Mouse (Mus musculus) MEL (cell line): ENCODE results near the gene Tjp1. TPM values are rescaled to one million over a fixed set of nuclear protein-coding genes. Genes with fewer than 3 reads are reported as not detected.

Source experiments
- DNase-seq: peaks from one replicate; pipeline ENCODE4 v3.0.0; 2011; ENCODE audit warnings: low read depth, low spot score
- H3K27ac ChIP-seq: 2 replicates; pipeline ENCODE4 v1.5.1; 2012; ENCODE audit warnings: low read depth, mild to moderate bottlenecking, control low read depth, low read length, moderate library complexity; ENCODE audit not compliant: control insufficient read depth
- H3K27me3 ChIP-seq, 2 experiments: fragments of 150-350 bp in 1 of 2; sonication (generic) in 1 of 2; 2 replicates each; pipeline ENCODE4 v1.6.1; 2012; ENCODE audit warnings: low read length in 2 of 2, mild to moderate bottlenecking in 2 of 2, improper control_type of control experiment in 1 of 2, moderate library complexity in 1 of 2; ENCODE audit not compliant: insufficient read depth in 2 of 2, control insufficient read depth in 1 of 2
- H3K36me3 ChIP-seq, 2 experiments: 2 replicates each; pipeline ENCODE4 v1.6.1; 2012 to 2014; ENCODE audit warnings: low read length in 2 of 2, improper control_type of control experiment in 1 of 2, inconsistent platforms in 1 of 2, mild to moderate bottlenecking in 1 of 2; ENCODE audit not compliant: insufficient read depth in 2 of 2, control insufficient read depth in 1 of 2
- H3K4me1 ChIP-seq, 2 experiments: fragments of 150-350 bp in 1 of 2; sonication (generic) in 1 of 2; 2 replicates each; pipeline ENCODE4 v1.6.1; 2012; ENCODE audit warnings: low read length in 2 of 2, improper control_type of control experiment in 1 of 2, mild to moderate bottlenecking in 1 of 2; ENCODE audit not compliant: insufficient read depth in 2 of 2, control insufficient read depth in 1 of 2
- H3K4me3 ChIP-seq, 2 experiments: fragments of 150-350 bp in 1 of 2; sonication (generic) in 1 of 2; 2 replicates each; pipeline ENCODE4 v1.5.1; 2012; ENCODE audit warnings: low read depth in 2 of 2, low read length in 2 of 2, mild to moderate bottlenecking in 2 of 2, moderate library complexity in 2 of 2, control low read depth in 1 of 2, improper control_type of control experiment in 1 of 2; ENCODE audit not compliant: control insufficient read depth in 1 of 2, insufficient read depth in 1 of 2
- H3K79me2 ChIP-seq: 2 replicates; pipeline ENCODE4 v1.6.1; 2012; ENCODE audit warnings: mild to moderate bottlenecking, low read length, moderate library complexity; ENCODE audit not compliant: control insufficient read depth, poor library complexity, insufficient read depth
- H3K9ac ChIP-seq: 2 replicates; pipeline ENCODE4 v1.6.1; 2012; ENCODE audit warnings: low read depth, mild to moderate bottlenecking, control low read depth, low read length, moderate library complexity; ENCODE audit not compliant: control insufficient read depth, poor library complexity, severe bottlenecking
- H3K9me3 ChIP-seq: fragments of 150-350 bp; sonication (generic); replicated peaks from 2 replicates; pipeline ENCODE4 v1.6.1; 2012; ENCODE audit warnings: mild to moderate bottlenecking, low read length, improper control_type of control experiment, moderate library complexity; ENCODE audit not compliant: insufficient read depth
- BHLHE40 ChIP-seq: IDR thresholded peaks from 2 replicates; pipeline ENCODE4 v1.6.1; 2012; ENCODE audit warnings: low read depth, mild to moderate bottlenecking, inconsistent platforms, low read length, improper control_type of control experiment, borderline replicate concordance
- CHD1 ChIP-seq: IDR thresholded peaks from 2 replicates; pipeline ENCODE4 v1.6.1; 2012; ENCODE audit warnings: low read depth, mild to moderate bottlenecking, inconsistent platforms, low read length, improper control_type of control experiment
- CHD2 ChIP-seq: IDR thresholded peaks from 2 replicates; pipeline ENCODE4 v1.6.1; 2011; ENCODE audit warnings: low read length, improper control_type of control experiment
- CTCF ChIP-seq, 3 experiments: IDR thresholded peaks in 2 of 3; conservative IDR thresholded peaks in 1 of 3; 2 replicates each; pipeline ENCODE4 v1.5.1; 2011 to 2012; ENCODE audit warnings: low read length in 3 of 3, low read depth in 2 of 3, mild to moderate bottlenecking in 2 of 3, improper control_type of control experiment in 1 of 3, inconsistent platforms in 1 of 3, mixed read lengths in 1 of 3, moderate library complexity in 1 of 3; ENCODE audit not compliant: control insufficient read depth in 1 of 3, insufficient read depth in 1 of 3, poor library complexity in 1 of 3, severe bottlenecking in 1 of 3
- ETS1 ChIP-seq: IDR thresholded peaks from 2 replicates; pipeline ENCODE4 v1.6.1; 2012; ENCODE audit warnings: low read depth, mild to moderate bottlenecking, inconsistent platforms, low read length, improper control_type of control experiment, moderate library complexity
- GABPA ChIP-seq: IDR thresholded peaks from 2 replicates; pipeline ENCODE4 v1.6.1; 2012; ENCODE audit warnings: low read depth, mild to moderate bottlenecking, inconsistent platforms, low read length, improper control_type of control experiment, moderate library complexity
- HCFC1 ChIP-seq: IDR thresholded peaks from 2 replicates; pipeline ENCODE4 v1.6.1; 2012; ENCODE audit warnings: low read depth, mild to moderate bottlenecking, inconsistent platforms, low read length, improper control_type of control experiment, moderate library complexity
- KAT2A ChIP-seq: conservative IDR thresholded peaks from 2 replicates; pipeline ENCODE4 v1.6.1; 2012; ENCODE audit warnings: low read depth, low read length, improper control_type of control experiment, inconsistent platforms
- MEF2A ChIP-seq: IDR thresholded peaks from 2 replicates; pipeline ENCODE4 v1.6.1; 2014; ENCODE audit warnings: low read depth, mild to moderate bottlenecking, inconsistent platforms, low read length, improper control_type of control experiment; ENCODE audit not compliant: poor library complexity, insufficient replicate concordance, severe bottlenecking; ENCODE audit errors: extremely low read depth
- MYB ChIP-seq: IDR thresholded peaks from 2 replicates; pipeline ENCODE4 v1.6.1; 2011; ENCODE audit warnings: mild to moderate bottlenecking, low read depth, low read length, improper control_type of control experiment
- MYC ChIP-seq: IDR thresholded peaks from 2 replicates; pipeline ENCODE4 v1.6.1; 2011; ENCODE audit warnings: low read depth, mild to moderate bottlenecking, low read length, improper control_type of control experiment, moderate library complexity
- NRF1 ChIP-seq: IDR thresholded peaks from 2 replicates; pipeline ENCODE4 v1.6.1; 2014; ENCODE audit warnings: low read depth, mild to moderate bottlenecking, inconsistent platforms, low read length, improper control_type of control experiment, moderate library complexity; ENCODE audit not compliant: poor library complexity, insufficient read depth, severe bottlenecking
- POLR2AphosphoS5 ChIP-seq: IDR thresholded peaks from 2 replicates; pipeline ENCODE4 v1.6.1; 2012; ENCODE audit warnings: low read depth, borderline replicate concordance, mild to moderate bottlenecking, inconsistent platforms, low read length, moderate library complexity, mixed read lengths
- TAL1 ChIP-seq: IDR thresholded peaks from 2 replicates; pipeline ENCODE4 v1.6.1; 2012; ENCODE audit warnings: mild to moderate bottlenecking, inconsistent platforms, low read length, moderate library complexity, mixed read lengths
- TBP ChIP-seq: IDR thresholded peaks from 2 replicates; pipeline ENCODE4 v1.8.0; 2011; ENCODE audit warnings: low read depth, low read length, improper control_type of control experiment
- UBTF ChIP-seq: IDR thresholded peaks from 2 replicates; pipeline ENCODE4 v1.6.1; 2012; ENCODE audit warnings: low read depth, mild to moderate bottlenecking, inconsistent platforms, low read length, improper control_type of control experiment, moderate library complexity, borderline replicate concordance; ENCODE audit not compliant: insufficient read depth
- USF1 ChIP-seq: IDR thresholded peaks from 2 replicates; pipeline ENCODE4 v1.6.1; 2014; ENCODE audit warnings: low read depth, mild to moderate bottlenecking, inconsistent platforms, low read length, improper control_type of control experiment, moderate library complexity
- ZC3H11A ChIP-seq: IDR thresholded peaks from 2 replicates; pipeline ENCODE4 v1.6.1; 2012; ENCODE audit warnings: low read depth, mild to moderate bottlenecking, inconsistent platforms, low read length, improper control_type of control experiment
- polyA plus RNA-seq, 2 experiments: library from polyadenylated mRNA; stranded (reverse) in 1 of 2; unstranded in 1 of 2; fragments of >175 nt in 1 of 2; fragments of >200 nt in 1 of 2; gene quantifications; 2 replicates each; pipeline versions ENCODE4 v1.2.1 to v1.2.4; 2012; ENCODE audit warnings: low replicate concordance in 2 of 2, low read depth in 1 of 2; ENCODE audit not compliant: insufficient read length in 2 of 2, insufficient read depth in 1 of 2, missing spikeins in 1 of 2
- total RNA-seq: library from RNA; depleted of rRNA; stranded (reverse); fragments of 300-350 nt; gene quantifications from 2 replicates; pipeline ENCODE4 v1.2.3, GENCODE M21; 2012

The Tjp1 gene
- total and polyA plus RNA-seq, 3 experiments: 0.01 TPM; not detected in 2

GRCm38 (mm10) chr7:65439518-65439917 is 88.1 kb downstream of the Tjp1 start:
- H3K27ac ChIP-seq: no peak overlapping the region
- no peaks in the 10 kb centered on the region for H3K36me3 ChIP-seq
- no peak overlapping the region for H3K4me3 ChIP-seq
- no peaks in the 10 kb centered on the region for H3K27me3 ChIP-seq
- H3K9me3 ChIP-seq: no peaks in the 10 kb centered on the region
- H3K79me2 ChIP-seq: no peaks in the 10 kb centered on the region
- no peaks in the 10 kb centered on the region for H3K4me1 ChIP-seq
- no peak overlapping the region for H3K9ac ChIP-seq
- DNase-seq: no peak
- TF ChIP-seq ETS1 (no peak), NRF1 (no peak), UBTF (no peak), ZC3H11A (no peak), HCFC1 (no peak), CHD1 (no peak), BHLHE40 (no peak), POLR2AphosphoS5 (no peak)

GRCm38 (mm10) chr7:65438146-65438545 is 89.4 kb downstream of the Tjp1 start:
- Histone ChIP-seq H3K36me3 (no peaks in the 10 kb centered on the region), H3K27me3 (no peaks in the 10 kb centered on the region), H3K9ac (no peak overlapping the region), H3K79me2 (no peaks in the 10 kb centered on the region), H3K4me1 (no peaks in the 10 kb centered on the region), H3K4me3 (no peak overlapping the region), H3K9me3 (no peaks in the 10 kb centered on the region), H3K27ac (no peak overlapping the region)
- DNase-seq: no peak
- no peak for TF ChIP-seq TAL1
- no peak for TF ChIP-seq TBP
- no peak for TF ChIP-seq CHD2
- no peak for TF ChIP-seq KAT2A
- no peak for TF ChIP-seq HCFC1
- TF ChIP-seq CTCF (IDR thresholded peaks at IDR 0.05 in 2 of 3, conservative IDR thresholded peaks at IDR 0.05 in 1 of 3; ENCODE audit: control insufficient read depth in 1 of 3, insufficient read depth in 1 of 3, low read depth in 2 of 3, low read length in 3 of 3, poor library complexity in 1 of 3, severe bottlenecking in 1 of 3): no peak
- no peak for TF ChIP-seq CHD1
- no peak for TF ChIP-seq USF1
- no peak for TF ChIP-seq ZC3H11A
- no peak for TF ChIP-seq ETS1
- no peak for TF ChIP-seq POLR2AphosphoS5
- TF ChIP-seq MYC: no peak
- no peak for TF ChIP-seq MYB
- no peak for TF ChIP-seq MEF2A
- no peak for TF ChIP-seq GABPA
